8 mouse cellular contexts compared by ENCODE assay signal in the genomic region with DNA sequence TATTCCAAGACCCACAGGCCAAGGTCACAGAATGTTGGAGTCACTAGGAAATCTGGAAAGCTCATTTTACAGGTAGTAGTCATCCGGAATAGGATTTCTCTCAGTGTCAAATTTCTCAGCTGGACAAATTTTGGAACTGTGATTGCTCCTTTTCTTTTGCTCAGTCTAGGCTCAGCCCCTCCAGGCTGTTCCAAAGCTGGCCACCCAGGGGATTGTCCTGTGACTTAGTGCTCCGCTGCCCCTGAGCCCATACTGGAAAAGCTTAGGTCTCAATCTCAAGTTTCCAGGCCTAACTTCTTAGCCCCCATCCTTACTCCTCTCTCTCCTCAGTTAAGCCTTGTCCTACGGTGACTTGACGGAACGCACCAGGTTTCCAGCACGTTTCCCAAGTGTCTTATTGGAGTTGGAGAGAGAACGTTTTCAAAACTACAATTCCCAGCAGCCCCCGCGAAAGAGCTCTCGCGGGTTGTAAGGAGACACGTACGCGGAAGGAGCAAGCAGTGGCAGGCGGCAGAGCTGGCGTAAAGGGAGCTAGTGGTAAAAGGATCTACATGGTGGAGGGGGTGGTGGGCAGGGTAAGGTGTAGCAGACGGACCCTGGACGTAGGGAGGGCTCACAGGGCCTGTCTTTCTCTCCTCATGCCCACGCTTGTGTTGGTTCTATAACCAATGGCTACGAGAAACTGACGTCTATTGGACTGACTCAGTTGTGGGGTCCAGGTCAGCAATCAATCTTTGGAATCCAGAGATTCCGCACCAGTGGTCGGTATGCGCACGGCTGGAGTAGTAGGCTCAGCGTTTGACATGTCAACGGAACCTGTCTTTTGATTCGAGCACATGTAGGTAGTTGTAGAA. TPM values are rescaled to one million over a fixed set of nuclear protein-coding genes. Genes with fewer than 3 reads are reported as not detected.
A peak's percentile ranks its signal among the peaks of the same experiment; 100 is the strongest.
DNase-seq lines count a peak whose midpoint lies in the region; ATAC-seq and TF ChIP-seq lines count a peak whose summit lies in the region.

A gene (plus strand): TSS at position 456 of the 854 bp plus-strand sequence.

- peaks cover 7% of the 10 kb centered on the region; the same call in 1 of the 2 replicates for H3K36me3 ChIP-seq in embryonic facial prominence, embryonic 14.5 days (ENCODE audit: control insufficient read depth, insufficient read depth, low read length)
- peaks cover 7% of the 10 kb centered on the region; the same call in 1 of the 2 replicates for H3K36me3 ChIP-seq in limb, embryonic 14.5 days (ENCODE audit: control insufficient read depth, insufficient read depth, low read length)
- H3K36me3 ChIP-seq in midbrain, embryonic 16.5 days (ENCODE audit: control insufficient read depth, insufficient read depth, low read length): no peaks in the 10 kb centered on the region

- 4% methylated on average over 28 of the region's 28 CpGs for WGBS in embryonic facial prominence, embryonic 14.5 days
- WGBS in limb, embryonic 14.5 days: 5% methylated on average over 28 of the region's 28 CpGs
- 5% methylated on average over 28 of the region's 28 CpGs for WGBS in midbrain, embryonic 16.5 days

- H3K9ac ChIP-seq in embryonic facial prominence, embryonic 14.5 days (ENCODE audit: low read depth, low read length): peak within 1 kb of the TSS; percentile 79
- H3K9ac ChIP-seq in limb, embryonic 14.5 days (ENCODE audit: low read depth, low read length, severe bottlenecking): peak within 1 kb of the TSS; percentile 64
- peak within 1 kb of the TSS; percentile 75 for H3K9ac ChIP-seq in midbrain, embryonic 16.5 days (ENCODE audit: low read depth, low read length)

- peak within 1 kb of the TSS; percentile 56 for H3K4me3 ChIP-seq in embryonic facial prominence, embryonic 14.5 days (ENCODE audit: low read depth, low read length)
- peak within 1 kb of the TSS; percentile 50 for H3K4me3 ChIP-seq in limb, embryonic 14.5 days (replicated peaks; ENCODE audit: low read length)
- H3K4me3 ChIP-seq in midbrain, embryonic 16.5 days (ENCODE audit: low read depth, low read length): peak within 1 kb of the TSS; percentile 62

- peak within 1 kb of the TSS; percentile 79 for H3K27ac ChIP-seq in embryonic facial prominence, embryonic 14.5 days (replicated peaks; ENCODE audit: low read depth, low read length)
- peak within 1 kb of the TSS; percentile 66 for H3K27ac ChIP-seq in limb, embryonic 14.5 days (replicated peaks; ENCODE audit: low read depth, low read length)
- H3K27ac ChIP-seq in midbrain, embryonic 16.5 days (ENCODE audit: low read length): peak within 1 kb of the TSS; percentile 80

- peaks cover 9% of the 10 kb centered on the region; the same call in 1 of the 2 replicates for H3K4me1 ChIP-seq in embryonic facial prominence, embryonic 14.5 days (ENCODE audit: control insufficient read depth, insufficient read depth, low read length)
- H3K4me1 ChIP-seq in limb, embryonic 14.5 days (ENCODE audit: control insufficient read depth, insufficient read depth, low read length): peaks cover 14% of the 10 kb centered on the region
- H3K4me1 ChIP-seq in midbrain, embryonic 16.5 days (ENCODE audit: control insufficient read depth, insufficient read depth, low read length): peaks cover 10% of the 10 kb centered on the region

- peak; percentile 87 for DNase-seq in A20 (ENCODE audit: low read depth, low spot score)
- peak in 1 of 2 experiments; percentile 48 for DNase-seq in adrenal gland, postnatal 4 days (ENCODE audit: low spot score in 2 of 2)
- DNase-seq in embryonic facial prominence, embryonic 14.5 days (ENCODE audit: low spot score): peak; percentile 96
- DNase-seq in heart, adult 9 months (ENCODE audit: low spot score in 2 of 2): peak; percentile 78 to 84
- peak; percentile 86 for DNase-seq in kidney, adult 9 months
- DNase-seq in limb, embryonic 14.5 days (ENCODE audit: low spot score): peak; percentile 94
- DNase-seq in spleen, postnatal 36 days (ENCODE audit: low spot score in 2 of 2): peak; percentile 66 to 74

- H3K9me3 ChIP-seq in embryonic facial prominence, embryonic 14.5 days (ENCODE audit: control insufficient read depth, low read length): no peaks in the 10 kb centered on the region
- H3K9me3 ChIP-seq in limb, embryonic 14.5 days (ENCODE audit: control insufficient read depth, low read length): no peaks in the 10 kb centered on the region
- H3K9me3 ChIP-seq in midbrain, embryonic 16.5 days (replicated peaks; ENCODE audit: control insufficient read depth, low read length, poor library complexity, severe bottlenecking): no peaks in the 10 kb centered on the region

- ATAC-seq in embryonic facial prominence, embryonic 14.5 days (ENCODE audit: low read depth): peak; percentile 91
- peak; percentile 89 for ATAC-seq in limb, embryonic 14.5 days (ENCODE audit: low FRiP score, low read depth)
- ATAC-seq in midbrain, embryonic 16.5 days: peak; percentile 88

- TF ChIP-seq POLR2A in limb, embryonic 14.5 days (IDR thresholded peaks at IDR 0.05; ENCODE audit: borderline replicate concordance, extremely low read depth, insufficient read depth, insufficient read length): peak; percentile 80; the same call in 1 of the 2 replicates

- no peaks in the 10 kb centered on the region for H3K27me3 ChIP-seq in embryonic facial prominence, embryonic 14.5 days (replicated peaks; ENCODE audit: control insufficient read depth, insufficient read depth, low read length)
- no peaks in the 10 kb centered on the region for H3K27me3 ChIP-seq in limb, embryonic 14.5 days (ENCODE audit: control insufficient read depth, insufficient read depth, low read length)
- no peaks in the 10 kb centered on the region for H3K27me3 ChIP-seq in midbrain, embryonic 16.5 days (ENCODE audit: control insufficient read depth, insufficient read depth, low read depth, low read length)

- peak within 1 kb of the TSS; percentile 60 for H3K4me2 ChIP-seq in embryonic facial prominence, embryonic 14.5 days (ENCODE audit: low read depth, low read length)
- H3K4me2 ChIP-seq in limb, embryonic 14.5 days (replicated peaks; ENCODE audit: low read depth, low read length, severe bottlenecking): peak within 1 kb of the TSS; percentile 52
- peak within 1 kb of the TSS; percentile 82 for H3K4me2 ChIP-seq in midbrain, embryonic 16.5 days (ENCODE audit: low read length)

RNA-seq across cellular contexts. Expression of the gene that starts here (rescaled TPM):
- total RNA-seq in adrenal gland, postnatal 4 days (2021): 10 to 100 TPM; 71.3 to 82.4 TPM
- polyA plus RNA-seq in embryonic facial prominence, embryonic 14.5 days (2014; fragmentation: Nextera tagmentation; extraction: Ambion mirVana): 74.2 and 82.9 TPM in 2 replicates
- polyA plus RNA-seq in limb, embryonic 14.5 days (2012; rRNA removed): 144 and 199 TPM in 2 replicates
- polyA plus RNA-seq in limb, embryonic 14.5 days (2014; fragmentation: Nextera tagmentation; extraction: Ambion mirVana): 71.8 and 74.9 TPM in 2 replicates
- polyA plus RNA-seq in midbrain, embryonic 16.5 days (2015; fragmentation: Nextera tagmentation; extraction: Ambion mirVana): 79.7 and 81.3 TPM in 2 replicates
